Mouse (Mus musculus) spleen, postnatal 0 days (tissue): Measurements from ENCODE around the gene Dact2. TPM values are rescaled to one million over a fixed set of nuclear protein-coding genes. Genes with fewer than 3 reads are reported as not detected.

Experiments used
- polyA plus RNA-seq: library from polyadenylated mRNA; unstranded; fragments of >200 nt; fragmentation: Nextera tagmentation; extraction: Ambion mirVana; gene quantifications from 2 replicates; pipeline ENCODE4 v1.2.1, GENCODE M21; 2015

Gene Dact2
- polyA plus RNA-seq, result 0.08 TPM in 1 of 2 replicates, not detected in the other

DNA sequence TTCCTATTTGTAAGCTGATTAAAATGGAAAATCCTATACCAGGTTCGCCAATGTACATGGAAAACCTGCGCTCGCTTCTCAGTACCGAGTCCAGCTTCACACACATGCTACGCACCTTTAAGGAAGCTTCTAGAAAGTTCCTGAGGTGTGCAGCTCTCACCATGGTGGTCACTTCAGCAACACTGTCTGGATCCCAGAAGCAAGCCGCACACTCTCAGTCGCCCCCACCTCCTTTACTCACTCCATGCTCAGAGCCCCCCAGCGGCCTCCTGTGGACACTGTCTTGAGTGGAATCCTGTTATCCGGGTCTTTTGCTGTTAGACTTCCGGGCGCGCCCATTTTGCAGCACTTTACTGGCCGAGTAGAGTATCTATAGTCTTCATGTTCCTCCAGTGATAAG is at the start of gene Dact2:
Gene Dact2, minus strand, starts transcription at position 244 of the 400 bp plus-strand sequence.

Other genes starting within 250 kb of the Dact2 start
- gene Gm7356, start 200.6 kb downstream of the Dact2 start, polyA plus RNA-seq, result not detected in 2 replicates
- gene Gm7358, start 144.8 kb downstream of the Dact2 start, polyA plus RNA-seq, result not detected in 2 replicates
- 43.7 and 48.5 TPM in 2 replicates for gene Smoc2, start 75.2 kb upstream of the Dact2 start, polyA plus RNA-seq